Mouse (Mus musculus): ENCODE results near the gene Zfp536. TPM values are rescaled to one million over a fixed set of nuclear protein-coding genes. Genes with fewer than 3 reads are reported as not detected.

Zfp536 gene
- polyA plus RNA-seq, 1 experiment from 2014 or later = 9.2 TPM

GRCm38 (mm10) chr7:37563831-37564400, 209.5 kb downstream of the Zfp536 start:
- no peaks in the 10 kb centered on the region for H3K9me3 ChIP-seq (ENCODE audit: control insufficient read depth, low read length)
- H3K4me1 ChIP-seq (ENCODE audit: control insufficient read depth, insufficient read depth, low read length) = peaks cover 18% of the 10 kb centered on the region
- H3K27me3 ChIP-seq (ENCODE audit: control insufficient read depth, insufficient read depth, low read length) = no peaks in the 10 kb centered on the region
- ATAC-seq (ENCODE audit: low FRiP score, low TSS enrichment) = no peak
- no peak overlapping the region for H3K27ac ChIP-seq (ENCODE audit: low read depth, low read length)
- no peak overlapping the region for H3K4me3 ChIP-seq (ENCODE audit: low read length)
- no peaks in the 10 kb centered on the region for H3K36me3 ChIP-seq (ENCODE audit: control insufficient read depth, insufficient read depth, low read length)
- no peak overlapping the region for H3K4me2 ChIP-seq (replicated peaks; ENCODE audit: low read depth, low read length)
- 54% methylated on average over 6 of the region's 6 CpGs for WGBS
- H3K9ac ChIP-seq (ENCODE audit: low read depth, low read length) = no peak overlapping the region

- Histone ChIP-seq H3K27me3 (ENCODE audit: control insufficient read depth, insufficient read depth, low read length) (no peaks in the 10 kb centered on the region), H3K9me3 (ENCODE audit: control insufficient read depth, low read length) (no peaks in the 10 kb centered on the region), H3K27ac (ENCODE audit: low read depth, low read length) (peak overlapping the region; percentile 8; the same call in 1 of the 2 replicates), H3K4me2 (replicated peaks; ENCODE audit: low read depth, low read length) (peak overlapping the region; percentile 39), H3K9ac (ENCODE audit: low read depth, low read length) (peak overlapping the region; percentile 8; the same call in 1 of the 2 replicates), H3K36me3 (ENCODE audit: control insufficient read depth, insufficient read depth, low read length) (no peaks in the 10 kb centered on the region), H3K4me1 (ENCODE audit: control insufficient read depth, insufficient read depth, low read length) (peaks cover 18% of the 10 kb centered on the region), H3K4me3 (ENCODE audit: low read length) (no peak overlapping the region)
- ATAC-seq (ENCODE audit: low FRiP score, low TSS enrichment) = peak; percentile 73
- 7% methylated on average over 8 of the region's 8 CpGs for WGBS
Observed at GRCm38 (mm10) chr7:37563171-37563574, 210.3 kb downstream of the Zfp536 start.

- Histone ChIP-seq H3K4me2 (replicated peaks; ENCODE audit: low read depth, low read length) (no peak overlapping the region), H3K4me3 (ENCODE audit: low read length) (no peak overlapping the region), H3K27me3 (ENCODE audit: control insufficient read depth, insufficient read depth, low read length) (no peaks in the 10 kb centered on the region), H3K4me1 (ENCODE audit: control insufficient read depth, insufficient read depth, low read length) (peaks cover 18% of the 10 kb centered on the region), H3K27ac (ENCODE audit: low read depth, low read length) (no peak overlapping the region), H3K36me3 (ENCODE audit: control insufficient read depth, insufficient read depth, low read length) (no peaks in the 10 kb centered on the region), H3K9ac (ENCODE audit: low read depth, low read length) (no peak overlapping the region), H3K9me3 (ENCODE audit: control insufficient read depth, low read length) (no peaks in the 10 kb centered on the region)
- ATAC-seq (ENCODE audit: low FRiP score, low TSS enrichment) = no peak
- 43% methylated on average over 7 of the region's 7 CpGs for WGBS
Observed at GRCm38 (mm10) chr7:37562505-37562904, 210.9 kb downstream of the Zfp536 start.

GRCm38 (mm10) chr7:37560581-37560980, 212.9 kb downstream of the Zfp536 start:
- no peak overlapping the region for H3K4me2 ChIP-seq (replicated peaks; ENCODE audit: low read depth, low read length)
- H3K9ac ChIP-seq (ENCODE audit: low read depth, low read length) = no peak overlapping the region
- no peak overlapping the region for H3K4me3 ChIP-seq (ENCODE audit: low read length)
- 82% methylated on average over 7 of the region's 7 CpGs for WGBS
- no peak for ATAC-seq (ENCODE audit: low FRiP score, low TSS enrichment)
- no peak overlapping the region for H3K27ac ChIP-seq (ENCODE audit: low read depth, low read length)
- H3K36me3 ChIP-seq (ENCODE audit: control insufficient read depth, insufficient read depth, low read length) = no peaks in the 10 kb centered on the region
- H3K27me3 ChIP-seq (ENCODE audit: control insufficient read depth, insufficient read depth, low read length) = no peaks in the 10 kb centered on the region
- H3K4me1 ChIP-seq (ENCODE audit: control insufficient read depth, insufficient read depth, low read length) = peaks cover 13% of the 10 kb centered on the region
- no peaks in the 10 kb centered on the region for H3K9me3 ChIP-seq (ENCODE audit: control insufficient read depth, low read length)

GRCm38 (mm10) chr7:37559851-37560250, 213.6 kb downstream of the Zfp536 start:
- H3K27me3 ChIP-seq (ENCODE audit: control insufficient read depth, insufficient read depth, low read length) = no peaks in the 10 kb centered on the region
- H3K9ac ChIP-seq (ENCODE audit: low read depth, low read length) = no peak overlapping the region
- no peak overlapping the region for H3K27ac ChIP-seq (ENCODE audit: low read depth, low read length)
- H3K4me2 ChIP-seq (replicated peaks; ENCODE audit: low read depth, low read length) = no peak overlapping the region
- ATAC-seq (ENCODE audit: low FRiP score, low TSS enrichment) = no peak
- 56% methylated on average over 3 of the region's 3 CpGs for WGBS
- H3K4me3 ChIP-seq (ENCODE audit: low read length) = no peak overlapping the region
- peaks cover 13% of the 10 kb centered on the region for H3K4me1 ChIP-seq (ENCODE audit: control insufficient read depth, insufficient read depth, low read length)
- no peaks in the 10 kb centered on the region for H3K36me3 ChIP-seq (ENCODE audit: control insufficient read depth, insufficient read depth, low read length)
- H3K9me3 ChIP-seq (ENCODE audit: control insufficient read depth, low read length) = no peaks in the 10 kb centered on the region

GRCm38 (mm10) chr7:37559341-37559740, 214.1 kb downstream of the Zfp536 start:
- H3K27ac ChIP-seq (ENCODE audit: low read depth, low read length) = no peak overlapping the region
- H3K4me1 ChIP-seq (ENCODE audit: control insufficient read depth, insufficient read depth, low read length) = peaks cover 13% of the 10 kb centered on the region
- H3K4me3 ChIP-seq (ENCODE audit: low read length) = no peak overlapping the region
- H3K9me3 ChIP-seq (ENCODE audit: control insufficient read depth, low read length) = no peaks in the 10 kb centered on the region
- H3K9ac ChIP-seq (ENCODE audit: low read depth, low read length) = no peak overlapping the region
- no peak for ATAC-seq (ENCODE audit: low FRiP score, low TSS enrichment)
- WGBS = 85% methylated on average over 6 of the region's 6 CpGs
- H3K4me2 ChIP-seq (replicated peaks; ENCODE audit: low read depth, low read length) = no peak overlapping the region
- no peaks in the 10 kb centered on the region for H3K27me3 ChIP-seq (ENCODE audit: control insufficient read depth, insufficient read depth, low read length)
- no peaks in the 10 kb centered on the region for H3K36me3 ChIP-seq (ENCODE audit: control insufficient read depth, insufficient read depth, low read length)

- Histone ChIP-seq H3K4me3 (ENCODE audit: low read length) (no peak overlapping the region), H3K4me2 (replicated peaks; ENCODE audit: low read depth, low read length) (no peak overlapping the region), H3K9me3 (ENCODE audit: control insufficient read depth, low read length) (no peaks in the 10 kb centered on the region), H3K27ac (ENCODE audit: low read depth, low read length) (no peak overlapping the region), H3K36me3 (ENCODE audit: control insufficient read depth, insufficient read depth, low read length) (no peaks in the 10 kb centered on the region), H3K9ac (ENCODE audit: low read depth, low read length) (no peak overlapping the region), H3K4me1 (ENCODE audit: control insufficient read depth, insufficient read depth, low read length) (0 out of 2 replicates have a peak, but pooled peaks cover 5% of the 10 kb centered on the region), H3K27me3 (ENCODE audit: control insufficient read depth, insufficient read depth, low read length) (no peaks in the 10 kb centered on the region)
- 88% methylated on average over 1 of the region's 1 CpGs for WGBS
- ATAC-seq (ENCODE audit: low FRiP score, low TSS enrichment) = no peak
Observed at GRCm38 (mm10) chr7:37556811-37557210, 216.6 kb downstream of the Zfp536 start.

GRCm38 (mm10) chr7:37554405-37554804, 219.0 kb downstream of the Zfp536 start:
- Histone ChIP-seq H3K27me3 (ENCODE audit: control insufficient read depth, insufficient read depth, low read length) (no peaks in the 10 kb centered on the region), H3K4me1 (ENCODE audit: control insufficient read depth, insufficient read depth, low read length) (0 out of 2 replicates have a peak, but pooled peaks cover 5% of the 10 kb centered on the region), H3K9me3 (ENCODE audit: control insufficient read depth, low read length) (no peaks in the 10 kb centered on the region), H3K36me3 (ENCODE audit: control insufficient read depth, insufficient read depth, low read length) (no peaks in the 10 kb centered on the region), H3K4me2 (replicated peaks; ENCODE audit: low read depth, low read length) (no peak overlapping the region), H3K4me3 (ENCODE audit: low read length) (no peak overlapping the region), H3K9ac (ENCODE audit: low read depth, low read length) (no peak overlapping the region), H3K27ac (ENCODE audit: low read depth, low read length) (no peak overlapping the region)
- 83% methylated on average over 5 of the region's 5 CpGs for WGBS
- ATAC-seq (ENCODE audit: low FRiP score, low TSS enrichment) = no peak

- no peak for ATAC-seq (ENCODE audit: low FRiP score, low TSS enrichment)
- Histone ChIP-seq H3K4me1 (ENCODE audit: control insufficient read depth, insufficient read depth, low read length) (0 out of 2 replicates have a peak, but pooled peaks cover 5% of the 10 kb centered on the region), H3K9ac (ENCODE audit: low read depth, low read length) (no peak overlapping the region), H3K9me3 (ENCODE audit: control insufficient read depth, low read length) (no peaks in the 10 kb centered on the region), H3K4me3 (ENCODE audit: low read length) (no peak overlapping the region), H3K4me2 (replicated peaks; ENCODE audit: low read depth, low read length) (no peak overlapping the region), H3K36me3 (ENCODE audit: control insufficient read depth, insufficient read depth, low read length) (no peaks in the 10 kb centered on the region), H3K27me3 (ENCODE audit: control insufficient read depth, insufficient read depth, low read length) (no peaks in the 10 kb centered on the region), H3K27ac (ENCODE audit: low read depth, low read length) (no peak overlapping the region)
- WGBS = 63% methylated on average over 3 of the region's 3 CpGs
Observed at GRCm38 (mm10) chr7:37553646-37554045, 219.8 kb downstream of the Zfp536 start.
